Mouse (Mus musculus): ENCODE measurements around the gene Sox30.
A peak's percentile ranks its signal among the peaks of the same experiment; 100 is the strongest.
"Not testable (repeated sequence)": the region's sequence is repeated elsewhere in the genome, so short reads cannot be mapped to it uniquely, and the experiment has no call there.

Gene Sox30

GRCm38 (mm10) chr11:46021850-46022249 is 41.7 kb downstream of the Sox30 start:
- no peak for DNase-seq

GRCm38 (mm10) chr11:46022983-46023382 is 42.9 kb downstream of the Sox30 start:
- no peak for DNase-seq

GRCm38 (mm10) chr11:46025962-46026392 is 45.9 kb downstream of the Sox30 start:
- no peak for DNase-seq

GRCm38 (mm10) chr11:46027952-46028814 is 48.1 kb downstream of the Sox30 start:
- no peak for DNase-seq

- no peak for DNase-seq
Measured at GRCm38 (mm10) chr11:46029485-46029884, 49.4 kb downstream of the Sox30 start.

- DNase-seq = no peak
Measured at GRCm38 (mm10) chr11:46030026-46030425, 49.9 kb downstream of the Sox30 start.

GRCm38 (mm10) chr11:46031470-46031869 is 51.4 kb downstream of the Sox30 start:
- DNase-seq = no peak

GRCm38 (mm10) chr11:46032956-46033355 is 52.8 kb downstream of the Sox30 start:
- DNase-seq = no peak

GRCm38 (mm10) chr11:46036374-46036773 is 56.3 kb downstream of the Sox30 start:
- DNase-seq = no peak

- no peak for DNase-seq
Measured at GRCm38 (mm10) chr11:46038901-46039300, 58.8 kb downstream of the Sox30 start.

GRCm38 (mm10) chr11:46039335-46039734 is 59.2 kb downstream of the Sox30 start:
- DNase-seq = peak; percentile 69 to 73

GRCm38 (mm10) chr11:46040841-46041556 is 60.9 kb downstream of the Sox30 start:
- DNase-seq = peak in 1 of 2 experiments; percentile 41

- DNase-seq = no peak
Measured at GRCm38 (mm10) chr11:46041607-46042267, 61.6 kb downstream of the Sox30 start.

GRCm38 (mm10) chr11:46044781-46045180 is 64.7 kb downstream of the Sox30 start:
- DNase-seq = no peak

- DNase-seq = peak in 1 of 2 experiments; percentile 1
Measured at GRCm38 (mm10) chr11:46047264-46047663, 67.2 kb downstream of the Sox30 start.

- DNase-seq = peak in 1 of 2 experiments; percentile 63
Measured at GRCm38 (mm10) chr11:46052105-46052659, 72.1 kb downstream of the Sox30 start, which contains the start of gene Gm12166. Gm12166 (minus strand) TSS chr11:46052321.

- DNase-seq = not testable (repeated sequence)
Measured at GRCm38 (mm10) chr11:46053457-46053856, 73.3 kb downstream of the Sox30 start.

- DNase-seq = no peak
Measured at GRCm38 (mm10) chr11:46054311-46054710, 74.2 kb downstream of the Sox30 start.

GRCm38 (mm10) chr11:46054911-46055895 is 75.1 kb downstream of the Sox30 start:
- DNase-seq = no peak

- DNase-seq = peak; percentile 65 to 76
Measured at GRCm38 (mm10) chr11:46055896-46056769, 76.0 kb downstream of the Sox30 start, which contains the start of gene Adam19. Adam19 (plus strand) TSS chr11:46055992.

Measured in kidney, postnatal 25 days (tissue).